Mouse (Mus musculus): ENCODE measurements around the gene Add2.

Add2 gene

DNA sequence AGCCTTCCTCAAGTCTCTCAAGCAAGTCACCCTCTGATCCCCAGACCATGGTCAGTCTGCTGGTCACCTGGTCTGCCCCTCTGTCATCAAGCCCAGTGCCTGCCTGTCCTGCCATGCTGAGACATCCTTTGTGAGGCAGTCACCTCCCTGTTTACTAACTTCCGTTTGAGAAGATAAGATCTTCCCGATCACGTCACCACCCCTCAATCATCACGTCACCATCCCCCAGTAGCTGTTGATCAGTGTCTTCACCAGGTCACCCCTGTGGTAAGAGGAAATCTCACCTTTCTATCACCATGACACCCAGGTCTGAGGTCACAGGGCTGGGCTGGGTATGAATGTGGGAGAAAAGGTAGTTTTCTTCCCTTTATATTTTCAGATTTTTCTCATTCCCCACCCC lies 120.0 kb downstream of the Add2 start:
- DNase-seq = no peak

DNA sequence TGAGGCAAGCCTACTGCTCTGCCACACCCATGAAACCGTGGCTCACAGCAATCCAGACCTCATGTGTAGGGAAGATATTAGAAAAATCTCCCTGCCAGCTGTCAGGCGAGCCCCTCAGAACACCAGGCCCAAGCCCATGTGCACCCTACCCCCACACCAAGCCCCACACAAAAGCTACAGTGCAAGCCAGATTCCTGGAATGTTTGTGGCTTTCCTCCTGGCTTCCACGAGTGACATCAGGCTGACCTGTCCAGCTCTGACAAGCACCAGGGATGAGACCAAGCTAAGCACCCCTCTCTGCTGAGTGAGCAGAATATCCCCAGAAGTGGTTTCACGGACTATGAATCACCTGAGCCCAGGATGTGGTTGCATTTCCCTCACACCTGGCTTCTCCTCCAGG lies 120.5 kb downstream of the Add2 start:
- DNase-seq = no peak

DNA sequence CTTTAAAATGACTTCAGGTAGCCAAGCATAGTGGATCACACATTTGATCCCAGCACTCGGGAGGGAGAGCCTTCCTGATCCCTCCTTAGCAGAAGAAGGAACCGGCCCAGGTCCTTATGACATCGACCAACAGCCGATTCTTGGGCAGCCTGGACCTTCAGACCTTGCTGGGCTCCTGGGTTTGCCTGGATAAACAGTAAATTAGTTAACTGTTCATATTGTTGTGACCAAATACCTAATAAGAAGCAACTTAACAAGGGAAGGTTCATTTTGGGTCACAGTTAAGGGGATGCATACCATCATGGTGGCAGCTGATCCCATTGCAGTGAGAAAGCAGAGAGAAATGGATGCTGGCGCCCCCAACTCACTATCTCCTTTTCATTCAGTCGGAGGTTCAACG lies 124.2 kb downstream of the Add2 start:
- DNase-seq = no peak

DNA sequence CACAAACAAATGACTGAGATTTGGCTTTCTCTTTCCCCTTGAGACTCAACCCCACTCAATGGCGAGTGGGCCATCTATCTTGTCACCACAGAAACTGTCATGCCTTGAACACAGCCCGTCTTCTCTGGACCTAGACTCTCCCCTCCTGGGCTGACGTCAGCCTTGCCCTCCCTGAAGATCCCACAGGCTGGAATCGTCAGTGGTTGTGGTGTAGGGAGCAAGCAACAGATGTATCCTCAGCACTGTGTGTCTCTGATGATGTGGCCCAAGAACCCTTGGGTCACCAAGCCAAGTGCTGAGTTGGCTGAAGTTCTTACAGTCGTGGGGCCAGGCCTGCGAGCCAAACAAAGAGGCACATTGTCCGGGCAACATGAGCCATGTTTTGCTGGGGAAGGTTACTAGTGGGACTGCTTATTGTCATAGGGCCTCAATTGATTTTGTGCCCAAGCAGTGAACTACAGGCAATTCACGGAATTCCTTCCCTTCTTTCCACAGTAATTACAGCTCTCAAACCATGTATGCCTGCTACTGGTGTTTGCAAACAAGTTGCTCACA lies 125.0 kb downstream of the Add2 start:
- DNase-seq = no peak

DNA sequence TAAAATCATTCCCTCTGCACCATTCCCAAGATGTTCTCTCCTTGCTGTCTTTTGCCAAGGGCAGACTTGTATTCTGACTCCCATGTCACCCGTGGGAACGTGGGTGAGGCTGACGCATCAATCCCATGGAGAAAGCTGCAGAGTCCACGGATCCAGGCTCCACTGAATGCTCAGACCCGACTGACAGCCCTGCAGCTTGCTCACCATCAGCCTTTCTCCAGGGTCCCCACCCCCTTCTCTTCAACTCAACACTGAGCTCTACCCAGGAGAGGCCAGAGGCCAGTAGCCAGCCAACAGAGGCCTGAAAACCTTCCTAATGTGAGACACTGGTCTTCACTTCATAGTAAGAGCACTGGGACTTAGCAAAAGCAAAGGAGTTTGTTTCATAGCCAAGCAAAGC lies 125.5 kb downstream of the Add2 start:
- DNase-seq = no peak

DNA sequence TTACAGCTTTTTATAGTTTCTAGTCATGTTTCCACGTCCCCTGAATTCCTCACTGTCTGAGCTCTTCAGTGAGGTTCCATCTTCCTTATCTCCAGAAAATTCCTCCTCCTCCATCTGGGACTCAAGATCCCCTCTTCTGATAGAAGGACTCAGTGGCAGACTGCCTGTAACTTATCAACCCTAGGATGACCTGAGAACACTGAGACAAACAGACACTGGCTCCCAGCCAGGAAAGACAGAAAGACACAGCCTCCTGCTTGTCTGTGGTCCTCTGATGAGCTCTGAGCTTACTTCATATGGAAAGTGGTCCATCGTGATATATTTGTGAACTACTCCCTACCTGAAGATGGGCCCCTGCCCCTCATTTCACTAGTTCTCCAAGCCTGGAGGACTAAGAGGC lies 126.0 kb downstream of the Add2 start:
- no peak for DNase-seq

DNA sequence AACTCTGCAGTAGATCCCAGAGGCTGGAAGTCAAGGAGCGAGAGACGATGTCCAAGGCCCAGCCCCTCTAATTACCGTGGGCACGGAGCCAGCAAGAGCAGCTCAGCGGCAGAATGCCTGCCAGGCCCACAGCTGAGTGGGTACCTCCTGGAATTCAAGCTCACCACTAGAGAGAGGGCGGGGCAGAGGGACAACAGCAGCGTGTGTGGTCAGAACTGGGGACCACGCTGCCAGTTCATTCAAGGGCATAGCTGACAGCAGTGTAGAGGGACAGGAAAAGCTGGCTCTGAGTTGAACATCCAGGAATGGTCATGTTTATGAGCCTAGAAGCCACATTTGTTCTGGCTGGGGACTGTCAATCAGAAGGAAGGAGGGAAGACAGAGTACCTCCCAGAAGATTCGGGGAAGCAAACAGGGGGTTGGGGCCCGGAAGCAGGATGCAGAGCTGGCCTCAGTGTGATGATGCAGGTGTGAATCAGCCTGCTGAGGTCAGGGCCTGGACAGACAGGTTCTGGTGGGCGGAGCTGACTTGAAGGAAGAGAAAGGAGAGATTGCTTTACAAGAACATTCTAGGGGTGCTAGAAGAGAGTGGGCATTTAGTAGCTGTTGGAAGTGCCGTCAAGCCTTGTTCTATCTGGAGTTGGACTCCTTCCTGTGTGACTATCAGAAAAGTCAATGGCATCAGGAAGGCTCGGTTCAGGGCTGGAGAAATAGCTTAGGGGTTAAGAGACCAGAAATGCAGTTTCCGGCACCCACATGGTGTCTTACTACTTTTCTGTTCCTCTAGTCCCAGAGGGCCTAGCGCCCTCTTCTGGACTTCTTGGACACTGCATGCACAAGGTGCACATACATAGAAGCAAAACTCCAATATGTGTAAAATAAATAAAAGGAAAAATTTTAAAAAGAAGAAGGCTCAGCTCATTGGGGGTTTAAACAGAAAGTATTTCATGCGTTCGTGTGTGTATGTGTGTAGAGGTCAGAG lies 129.1 kb downstream of the Add2 start:
- DNase-seq = no peak

DNA sequence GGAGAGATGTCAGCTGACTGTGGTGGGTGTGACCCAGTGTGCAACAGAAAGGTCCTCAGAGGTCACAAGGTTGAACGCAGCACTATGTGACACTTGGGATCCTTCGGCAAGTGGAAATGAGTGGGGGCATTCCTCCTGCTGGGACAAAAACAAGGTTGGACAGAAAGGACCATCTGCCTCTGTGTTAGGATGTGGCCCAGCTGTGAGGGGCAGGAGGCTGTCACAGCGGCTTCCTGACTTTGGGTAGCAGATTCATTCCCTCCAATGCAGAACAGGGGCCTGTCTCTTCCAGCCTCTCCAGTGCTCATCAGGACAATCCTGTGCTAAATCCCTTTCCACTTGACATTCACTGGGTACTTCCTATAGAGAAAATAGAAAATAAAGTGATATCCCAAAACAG lies 132.4 kb downstream of the Add2 start:
- DNase-seq = no peak

DNA sequence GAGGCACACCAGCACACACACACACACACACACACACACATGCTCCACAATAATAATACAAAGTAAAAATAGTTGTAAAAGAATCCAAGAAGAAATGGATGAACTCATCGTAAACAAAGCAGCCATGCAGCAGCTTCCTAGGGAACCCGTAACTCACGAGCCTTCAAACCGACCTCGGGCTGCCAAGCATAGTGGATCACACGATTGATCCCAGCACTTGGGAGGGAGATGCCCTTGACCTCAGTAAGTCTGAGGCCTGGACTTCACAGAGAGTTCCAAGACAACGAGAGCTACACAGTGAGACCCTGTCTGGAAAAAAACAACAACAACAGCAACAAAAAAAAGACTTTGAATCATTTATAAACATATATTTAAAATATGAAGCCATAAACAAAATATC lies 133.1 kb downstream of the Add2 start:
- DNase-seq = no peak

DNA sequence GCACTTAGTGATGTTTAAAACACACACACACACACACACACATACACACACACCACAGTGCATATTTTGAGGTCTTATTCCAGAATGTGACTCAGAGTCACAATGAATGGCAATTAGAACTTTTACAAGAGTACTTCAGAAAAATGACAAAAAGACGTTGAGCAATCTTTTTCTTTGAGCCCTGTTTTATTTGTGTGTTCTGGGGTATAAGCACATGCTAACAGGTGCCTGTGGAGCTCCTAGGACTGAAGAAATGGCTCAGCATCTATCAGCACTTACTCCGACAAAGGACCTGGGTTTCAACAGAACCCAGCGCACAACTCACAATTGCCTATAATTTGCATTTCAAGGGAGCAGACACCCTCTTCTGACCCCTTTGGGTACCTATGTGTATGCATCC lies 135.5 kb downstream of the Add2 start:
- no peak for DNase-seq

DNA sequence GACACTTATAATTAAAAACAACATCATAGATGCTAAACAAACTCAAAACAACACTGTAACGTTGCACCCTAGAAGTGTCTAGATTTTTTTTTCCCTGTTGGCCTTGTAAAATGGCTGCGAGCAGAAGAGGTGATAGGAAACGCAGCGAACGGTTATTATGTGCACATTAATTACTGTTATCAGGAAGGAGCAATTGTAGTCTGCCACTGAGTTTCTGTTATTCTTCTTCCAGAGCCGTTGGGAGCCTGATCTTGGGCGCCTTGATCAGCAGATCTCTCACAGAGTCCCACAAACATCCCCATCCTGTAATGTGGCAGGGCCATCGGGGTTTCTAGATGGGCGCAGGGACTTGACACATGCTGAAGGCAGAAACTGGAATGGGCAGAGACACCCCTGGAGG lies 137.9 kb downstream of the Add2 start:
- no peak for DNase-seq

DNA sequence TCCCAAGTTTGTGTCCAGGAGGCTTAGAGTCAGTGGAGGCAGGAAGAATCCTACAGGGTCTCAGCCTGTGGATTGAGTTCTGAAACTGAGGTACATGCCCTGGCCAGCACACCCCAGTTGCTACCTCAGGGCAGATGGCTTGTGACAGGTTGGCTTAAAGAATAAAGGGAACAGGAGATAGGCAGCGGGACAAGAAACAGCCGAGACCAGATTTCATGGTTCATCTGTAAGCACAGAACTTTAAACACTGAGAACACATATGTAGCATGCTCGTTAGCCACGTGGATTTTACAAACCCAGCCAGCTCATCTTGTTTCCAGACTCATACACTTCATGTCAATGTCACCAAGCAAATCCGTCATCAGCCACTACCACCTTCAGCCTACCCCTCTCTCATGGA lies 139.4 kb downstream of the Add2 start:
- DNase-seq = no peak

DNA sequence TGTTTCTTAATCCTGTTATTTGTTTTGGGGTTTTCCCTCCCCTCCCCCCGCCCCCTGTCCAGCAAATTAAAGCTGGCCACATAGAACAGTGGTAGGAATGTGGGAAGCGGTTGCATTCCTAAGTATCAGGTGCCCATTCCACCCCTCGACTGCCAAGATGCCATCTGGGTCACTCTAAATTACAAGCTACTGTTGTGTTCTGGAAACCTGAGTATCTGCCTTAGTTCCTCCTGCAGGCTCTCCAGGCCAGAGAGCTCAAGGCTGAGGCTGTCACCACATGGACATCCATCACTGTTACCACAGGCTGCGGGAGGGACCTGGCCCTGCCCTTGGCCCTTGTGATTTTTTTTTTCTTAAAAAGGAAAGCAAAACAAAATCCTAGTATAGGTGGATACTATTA lies 140.7 kb downstream of the Add2 start:
- DNase-seq = no peak
